Mouse (Mus musculus): Measurements from ENCODE around the gene Vinac1.

GRCm38 (mm10) chr2:129079194-129079593 is 31.2 kb upstream of the Vinac1 start:
- no peak for TF ChIP-seq POLR2A (IDR thresholded peaks at IDR 0.05; ENCODE audit: extremely low read depth, insufficient read depth, low read length)
- TF ChIP-seq CTCF (IDR thresholded peaks at IDR 0.05; ENCODE audit: low read depth, low read length): no peak
